Mouse (Mus musculus): Measurements from ENCODE around the gene Pold1. TPM values are rescaled to one million over a fixed set of nuclear protein-coding genes. Genes with fewer than 3 reads are reported as not detected.

The Pold1 gene
- total RNA-seq, 2 experiments from 2014 or later: 12.5 to 12.8 TPM

DNA sequence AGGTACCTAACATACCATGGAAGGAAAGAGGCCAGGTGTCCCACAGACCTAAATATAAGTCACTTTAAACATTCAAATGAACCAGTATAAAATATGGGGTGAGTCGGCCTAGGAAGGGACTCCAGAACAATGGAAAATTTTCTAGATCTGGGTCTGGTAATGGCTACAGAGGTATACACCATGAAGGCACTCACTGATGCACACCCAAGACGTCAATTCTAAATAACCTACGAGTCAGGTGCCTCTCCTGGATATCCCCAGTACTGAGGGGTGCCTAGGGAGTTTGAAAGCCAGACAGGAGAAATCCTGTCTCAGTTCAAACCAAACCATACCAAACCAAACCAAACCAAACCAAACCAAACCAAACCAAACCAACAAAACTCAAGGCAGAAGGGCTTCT, 18.1 kb downstream of the Pold1 start:
- no peak for DNase-seq (ENCODE audit: low spot score)
- intact Hi-C loops (cut with DNase I): no loop called here

DNA sequence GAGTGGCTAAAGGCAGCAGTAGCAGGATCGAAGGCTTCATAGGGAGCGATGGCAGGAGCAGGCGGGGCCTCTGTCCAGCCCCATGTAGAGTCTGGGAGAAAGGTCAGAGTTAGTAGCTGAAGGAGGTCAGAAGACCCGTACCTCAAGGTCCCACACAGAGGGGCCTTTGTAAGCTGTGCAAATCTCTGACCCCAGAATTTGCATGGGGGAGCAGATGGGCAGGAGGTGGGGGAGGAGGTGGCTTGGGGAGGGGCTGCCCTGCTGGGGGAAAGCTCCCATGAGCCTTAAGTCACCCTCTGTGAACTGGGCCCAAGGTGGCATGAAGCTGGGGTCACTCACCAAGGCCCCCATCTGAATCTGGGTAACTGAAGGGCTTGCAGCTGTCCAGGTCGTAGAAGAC, 19.1 kb downstream of the Pold1 start:
- DNase-seq (ENCODE audit: low spot score): no peak
- intact Hi-C loops (cut with DNase I): no loop called here

DNA sequence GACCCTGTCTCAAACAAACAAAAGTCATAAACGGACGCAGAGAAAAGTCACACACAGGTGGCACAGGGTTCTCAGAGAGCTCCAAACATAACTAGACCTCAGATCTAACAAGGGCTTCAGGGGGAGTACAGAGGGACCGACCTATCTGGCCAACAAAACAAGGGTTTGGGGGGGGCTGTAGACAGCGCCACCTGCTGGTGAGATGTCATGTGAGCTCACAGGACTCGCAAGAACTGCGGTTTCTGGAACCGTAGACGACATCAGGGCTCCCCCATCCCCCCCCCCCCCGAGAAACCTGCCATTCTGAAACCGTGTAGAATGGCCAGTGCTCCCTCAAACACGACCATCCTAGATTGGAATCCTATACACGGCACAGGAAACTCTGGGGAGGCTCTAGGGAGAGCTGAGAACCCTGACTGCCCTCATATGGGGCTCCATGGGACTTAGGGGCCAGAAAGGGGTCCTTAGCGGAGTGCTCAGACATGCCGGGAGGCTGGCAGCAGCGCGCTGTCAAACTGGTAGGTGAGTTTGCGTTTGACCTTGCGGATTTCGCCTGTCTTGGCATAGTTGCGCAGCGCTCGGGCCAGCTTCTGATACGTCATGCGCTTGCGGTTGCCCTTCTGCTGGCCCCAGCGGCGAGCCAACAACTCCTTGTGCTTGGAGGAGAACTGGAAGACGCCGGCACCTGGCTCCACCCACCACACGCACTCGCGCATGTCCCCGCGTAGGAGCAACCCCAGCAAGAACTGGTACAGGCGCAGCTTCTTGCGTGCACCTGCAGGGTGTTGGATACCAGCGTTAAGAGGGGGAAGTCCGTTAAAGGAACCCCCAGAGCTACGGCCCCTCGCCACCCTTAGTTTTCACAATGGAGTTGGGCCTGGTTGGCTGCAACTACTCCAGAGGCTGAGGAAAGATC, 20.9 kb downstream of the Pold1 start:
- intact Hi-C loops (cut with DNase I): no loop called here
- DNase-seq (ENCODE audit: low spot score): peak; percentile 44

DNA sequence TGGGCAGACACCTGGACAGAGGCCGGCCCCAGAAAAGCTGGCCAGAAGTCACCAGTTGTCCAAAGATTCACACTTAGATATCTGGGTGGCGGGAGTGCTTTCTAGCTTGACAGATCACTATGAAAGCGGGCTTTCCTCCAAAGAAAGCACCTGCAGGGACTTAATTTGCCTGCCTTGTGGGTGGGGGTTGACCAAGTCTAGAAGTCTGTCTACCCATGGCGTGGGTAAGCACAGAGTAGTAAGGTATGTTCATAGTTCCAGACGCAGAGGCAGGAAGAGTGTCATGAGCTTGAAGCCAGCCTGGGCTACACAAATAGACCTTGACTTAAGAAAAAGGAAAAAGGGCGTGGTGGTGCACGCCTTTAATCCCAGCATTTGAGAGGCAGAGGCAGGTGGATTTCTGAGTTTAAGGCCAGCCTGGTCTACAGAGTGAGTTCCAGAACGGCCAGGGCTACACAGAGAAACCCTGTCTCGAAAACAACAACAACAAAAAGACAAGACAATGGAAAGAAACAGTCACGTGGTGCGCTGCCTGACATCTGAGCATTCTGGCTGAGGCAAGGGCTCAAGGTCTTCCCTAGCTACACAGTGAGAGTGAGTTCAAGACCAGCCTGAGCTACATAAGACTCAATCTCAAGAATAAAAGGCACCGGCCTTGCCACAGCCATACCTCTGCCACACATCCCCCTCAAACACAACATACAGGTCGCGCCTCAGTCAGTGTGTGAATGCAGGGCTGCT, 22.1 kb downstream of the Pold1 start:
- no peak for DNase-seq (ENCODE audit: low spot score)
- intact Hi-C loops (cut with DNase I): no loop called here

DNA sequence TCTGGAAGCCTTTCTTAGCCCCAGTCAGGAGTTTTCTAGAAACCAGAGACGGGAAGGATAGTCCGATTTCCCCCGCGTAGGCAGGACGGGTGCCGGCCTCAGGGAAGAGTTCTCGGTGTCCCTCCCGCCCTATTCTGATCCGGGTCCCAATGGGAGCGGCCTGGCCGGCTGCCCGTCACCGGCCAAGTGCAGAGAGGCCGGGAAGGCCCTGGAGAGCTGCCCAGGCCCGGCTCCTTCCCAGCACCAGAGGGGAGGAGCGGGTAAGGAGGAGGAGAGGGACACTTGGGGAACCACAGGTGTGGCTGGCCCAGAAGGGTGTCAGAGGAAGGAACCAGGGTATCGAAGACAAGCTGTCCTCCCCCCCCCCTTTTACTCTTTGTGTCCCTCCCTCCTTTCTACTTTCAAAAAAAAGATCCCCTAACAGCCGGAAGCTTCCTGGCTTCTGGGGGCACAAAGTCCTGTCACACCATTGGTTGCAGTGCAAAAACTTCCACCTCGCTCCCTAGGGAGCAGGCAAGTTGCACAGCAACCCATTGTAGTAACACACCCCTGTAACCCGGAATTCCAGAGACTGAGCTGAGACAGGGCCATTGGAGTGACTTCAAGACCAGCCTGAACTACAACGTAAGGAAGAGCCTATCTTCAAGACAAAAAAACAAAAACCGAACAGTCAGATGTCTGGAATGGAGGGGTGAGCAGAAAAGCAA, 23.4 kb downstream of the Pold1 start:
- peak; percentile 79 for DNase-seq (ENCODE audit: low spot score)
- intact Hi-C loops (cut with DNase I): loop anchor here (2.0 kb wide), 1 partner anchor 28 kb away; the partner anchor contains the start of gene Nr1h2

DNA sequence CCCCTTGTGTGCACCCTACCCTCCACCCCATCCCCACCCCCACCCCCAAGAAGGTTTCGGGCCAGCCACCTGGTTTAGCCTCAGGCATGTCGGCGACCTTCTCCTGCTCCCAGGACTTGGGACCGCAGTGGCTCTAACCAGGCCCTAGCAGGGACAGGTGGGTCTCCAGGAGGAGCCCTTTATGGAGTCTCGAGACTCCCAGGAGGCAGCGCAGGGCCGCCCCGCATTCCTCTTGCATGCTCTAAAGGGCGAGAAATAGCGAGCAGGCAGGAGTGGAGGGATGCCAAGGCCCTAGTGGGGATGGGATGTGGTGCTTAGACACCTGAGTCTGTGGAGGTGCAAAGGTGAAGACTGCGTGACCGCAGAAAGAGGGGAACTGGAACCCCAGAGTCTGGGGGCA, 24.1 kb downstream of the Pold1 start, which contains the start of gene Mybpc2:
Gene Mybpc2, minus strand, starts transcription at position 155 of the 400 bp plus-strand sequence.
- no peak for DNase-seq (ENCODE audit: low spot score)
- intact Hi-C loops (cut with DNase I): loop anchor here (2.0 kb wide), 1 partner anchor 28 kb away; the partner anchor contains the start of gene Nr1h2

DNA sequence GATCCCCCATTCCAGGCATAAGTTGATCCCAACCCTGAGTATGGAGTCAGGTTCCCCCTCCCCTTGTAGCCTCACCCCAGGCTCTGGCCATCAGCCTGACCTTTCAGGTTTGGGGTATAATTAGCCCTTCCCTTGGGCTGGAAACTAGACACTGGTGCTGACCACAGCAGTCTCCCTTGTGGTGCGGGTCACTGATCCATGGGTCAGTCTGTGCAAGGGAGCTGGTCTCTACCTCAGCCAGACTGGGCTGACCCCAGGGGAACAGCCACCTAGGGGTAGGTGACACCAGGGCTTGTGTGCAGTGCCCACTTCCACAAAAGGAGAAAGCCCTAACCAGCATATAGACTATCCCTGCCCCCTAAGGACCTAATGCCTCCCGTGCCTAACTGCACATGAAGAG, 25.6 kb downstream of the Pold1 start:
- DNase-seq (ENCODE audit: low spot score): no peak
- intact Hi-C loops (cut with DNase I): loop anchor here (2.0 kb wide), 1 partner anchor 24 kb away; no protein-coding TSS in a partner anchor

DNA sequence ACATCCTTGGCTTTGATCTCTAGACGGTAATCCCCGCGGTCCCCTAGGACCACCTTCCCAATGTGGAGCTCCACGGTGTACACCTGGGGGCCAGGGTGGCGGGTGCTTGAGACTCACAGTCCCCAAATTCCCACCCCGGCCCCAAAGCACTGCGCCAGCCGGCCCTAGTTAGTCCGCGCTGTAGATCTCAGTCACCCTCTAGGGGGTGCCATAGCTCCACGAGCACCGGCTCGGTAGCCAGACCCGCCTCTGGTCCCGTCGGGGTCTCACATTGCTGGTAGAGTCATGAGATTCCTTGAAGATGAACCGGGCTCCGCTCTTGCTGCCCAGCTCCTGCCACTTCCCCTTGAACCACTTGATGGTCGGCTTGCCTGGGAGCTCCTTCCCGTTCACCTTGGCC, 26.9 kb downstream of the Pold1 start:
- intact Hi-C loops (cut with DNase I): loop anchor here (1.0 to 2.0 kb wide), 2 partner anchors 23 to 39 kb away; no protein-coding TSS in a partner anchor
- no peak for DNase-seq (ENCODE audit: low spot score)

DNA sequence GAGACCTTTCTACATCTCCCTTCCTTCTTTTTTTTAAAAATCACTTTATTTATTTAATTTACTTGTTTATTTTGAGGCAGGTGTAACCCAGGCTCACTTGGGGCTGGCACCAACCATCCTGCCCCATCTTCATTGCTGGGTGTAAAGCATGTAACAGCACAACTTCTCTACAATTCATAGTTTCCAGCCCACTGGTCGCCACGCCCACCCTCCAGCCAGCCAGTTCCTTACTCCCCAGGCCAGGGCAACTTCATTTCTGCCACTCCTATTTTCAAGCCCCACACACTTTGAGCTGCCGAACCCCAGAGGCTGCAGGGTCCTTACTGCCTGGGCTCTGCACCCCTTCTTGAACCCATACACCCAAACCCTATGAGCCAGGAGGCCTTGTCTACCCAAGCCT, 27.7 kb downstream of the Pold1 start:
- intact Hi-C loops (cut with DNase I): loop anchor here (1.0 kb wide), 1 partner anchor 39 kb away; no protein-coding TSS in a partner anchor
- no peak for DNase-seq (ENCODE audit: low spot score)

DNA sequence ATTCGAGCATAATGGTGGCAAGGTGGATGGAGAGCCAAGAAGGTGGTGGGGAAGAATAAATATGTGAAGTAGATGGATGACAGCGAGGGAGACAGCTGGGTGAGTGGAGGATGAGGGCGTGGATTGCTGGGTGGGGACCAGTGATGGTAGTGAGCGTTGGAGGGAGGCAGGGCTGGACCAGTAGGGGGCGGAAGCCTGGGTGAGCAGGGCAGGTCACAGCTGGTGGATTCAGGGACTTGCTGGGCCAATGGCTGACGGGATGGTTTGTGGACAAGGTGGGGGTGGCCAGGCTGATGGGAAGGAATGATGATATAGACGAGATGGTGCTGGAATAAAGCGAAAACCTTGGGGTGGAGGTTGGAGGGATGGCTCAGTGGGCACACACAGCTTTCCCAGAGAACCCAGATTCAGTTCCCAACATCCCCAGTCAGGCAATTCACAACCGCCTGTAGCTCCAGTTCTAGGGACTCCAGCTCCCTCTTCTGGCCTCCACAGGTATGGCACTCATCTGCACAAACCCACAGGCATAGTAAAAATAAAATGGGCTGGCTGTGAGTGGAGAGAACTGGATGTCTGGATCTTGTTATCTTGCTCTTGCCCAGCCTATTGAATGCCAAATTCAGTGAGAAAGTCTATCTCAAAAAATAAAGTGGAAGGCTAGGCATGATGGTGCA, 29.3 kb downstream of the Pold1 start:
- intact Hi-C loops (cut with DNase I): no loop called here
- DNase-seq (ENCODE audit: low spot score): no peak

DNA sequence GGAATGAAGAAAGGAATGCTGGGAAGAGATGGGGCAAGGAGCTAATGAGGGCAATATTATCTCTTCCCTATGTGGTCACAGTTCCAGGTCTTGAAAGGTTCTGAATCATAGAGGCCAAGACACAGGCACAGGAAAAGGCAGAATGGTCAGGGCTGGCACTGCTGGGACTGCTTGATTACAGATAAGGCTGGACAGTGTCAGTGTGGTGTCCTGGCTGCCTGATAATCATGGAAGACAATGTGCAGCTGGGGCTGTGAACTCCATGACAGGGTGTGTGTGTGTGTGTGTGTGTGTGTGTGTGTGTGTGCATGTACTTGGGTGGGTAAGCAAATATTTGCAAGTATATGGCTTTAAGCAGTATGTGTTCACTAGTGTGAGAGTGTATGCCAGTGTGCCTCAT, 41.2 kb downstream of the Pold1 start:
- DNase-seq (ENCODE audit: low spot score): no peak
- intact Hi-C loops (cut with DNase I): no loop called here

DNA sequence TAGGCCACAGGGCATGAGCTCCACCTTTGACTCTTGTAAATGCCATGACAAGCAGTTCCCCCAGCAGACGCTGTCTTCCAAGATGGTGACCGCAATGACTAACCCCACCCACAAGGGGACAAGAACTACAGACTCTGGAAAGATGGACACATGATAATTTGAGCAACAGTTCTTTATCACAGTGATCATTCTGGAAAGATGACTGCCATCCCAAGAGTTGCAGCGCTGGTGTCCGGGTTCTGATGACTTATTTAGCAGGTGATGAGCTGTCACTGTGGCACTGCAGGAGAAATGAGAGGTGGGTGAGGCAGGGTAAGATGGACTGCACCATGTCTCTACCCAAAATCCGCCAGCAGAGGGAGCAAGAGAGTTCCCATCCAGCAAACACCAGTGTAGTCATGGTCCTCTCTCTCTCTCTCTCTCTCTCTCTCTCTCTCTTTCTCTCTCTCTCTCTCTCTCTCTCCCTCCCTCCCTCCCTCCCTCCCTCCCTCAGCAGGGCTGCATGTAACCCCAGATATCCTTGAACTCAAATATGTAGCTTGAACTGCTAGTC, 47.0 kb downstream of the Pold1 start:
- intact Hi-C loops (cut with DNase I): loop anchor here (1.0 to 2.0 kb wide), 2 partner anchors 49 to 59 kb away; no protein-coding TSS in a partner anchor
- no peak for DNase-seq (ENCODE audit: low spot score)

DNA sequence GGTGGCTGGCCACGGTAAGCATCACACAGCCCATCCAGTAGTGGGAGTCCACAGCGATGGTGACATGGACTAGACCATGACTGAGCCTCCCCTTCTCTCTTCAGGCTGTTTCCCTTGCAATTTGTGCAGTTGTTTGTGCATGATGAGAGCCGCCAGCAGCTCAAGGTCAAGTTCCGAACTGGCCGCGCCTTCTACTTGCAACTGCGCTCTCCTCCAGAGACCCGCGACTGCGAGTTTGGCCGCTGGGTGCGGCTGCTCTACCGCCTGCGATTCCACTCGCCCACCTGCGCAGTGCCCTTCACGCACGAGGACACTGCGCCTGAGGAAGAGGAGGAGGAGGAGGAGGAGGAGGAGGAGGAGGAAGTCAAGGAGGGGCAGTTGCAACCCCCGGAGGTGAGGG, 48.6 kb downstream of the Pold1 start:
- no peak for DNase-seq (ENCODE audit: low spot score)
- intact Hi-C loops (cut with DNase I): loop anchor here (2.0 kb wide), 1 partner anchor 51 kb away; no protein-coding TSS in a partner anchor

DNA sequence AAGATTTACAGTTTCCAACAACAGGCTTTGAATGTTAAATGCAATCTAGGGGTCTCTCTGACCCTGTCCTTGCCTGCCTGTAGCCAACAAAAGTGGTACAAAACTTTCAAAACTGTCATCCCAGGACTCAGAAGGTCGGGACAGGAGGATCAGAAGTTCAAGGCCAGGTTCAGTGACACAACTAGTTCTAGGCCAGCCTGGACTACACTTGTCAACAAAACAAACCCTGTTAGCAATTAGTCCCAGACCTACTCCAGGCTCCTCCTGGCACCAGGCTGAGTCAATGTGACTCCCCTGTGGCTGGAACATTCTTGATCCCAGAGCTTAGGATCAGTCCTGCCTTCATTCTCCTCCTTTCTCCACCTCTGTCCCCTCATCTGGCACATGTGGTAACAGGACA, 49.7 kb downstream of the Pold1 start:
- DNase-seq (ENCODE audit: low spot score): no peak
- intact Hi-C loops (cut with DNase I): loop anchor here (2.0 kb wide), 1 partner anchor 24 kb away; no protein-coding TSS in a partner anchor

DNA sequence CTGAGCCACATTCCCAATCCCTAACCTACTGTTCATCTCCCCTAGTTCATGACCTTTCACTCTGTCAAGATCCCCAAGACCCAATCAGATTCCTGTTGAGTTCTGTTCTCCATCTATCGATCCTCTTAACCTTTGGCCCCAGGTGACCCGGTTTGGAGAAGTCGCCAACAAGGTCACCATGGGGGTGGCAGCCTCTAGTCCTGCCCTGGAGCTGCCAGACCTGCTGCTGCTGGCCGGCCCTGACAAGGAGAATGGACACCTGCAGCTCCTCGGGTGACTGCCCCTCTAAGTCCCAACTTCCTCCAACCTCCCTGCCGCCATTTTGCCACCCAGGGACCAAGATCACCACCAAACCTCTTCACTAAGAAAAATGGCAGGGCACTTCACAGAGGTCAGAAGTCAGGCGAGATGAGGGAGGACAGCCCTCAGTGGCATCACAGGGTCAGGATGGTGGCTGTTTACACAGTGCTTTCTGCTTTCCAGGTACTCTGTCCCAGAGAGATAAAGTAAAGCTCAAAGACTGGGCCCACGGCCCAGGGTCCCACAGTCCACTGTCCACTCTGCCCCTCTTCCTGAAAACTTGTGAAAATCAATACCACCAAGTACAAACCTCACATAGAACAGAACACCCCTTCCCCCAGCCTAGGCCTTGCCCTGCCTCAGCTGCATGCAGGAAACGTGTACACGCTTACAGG, 51.1 kb downstream of the Pold1 start:
- DNase-seq (ENCODE audit: low spot score): no peak
- intact Hi-C loops (cut with DNase I): loop anchor here (2.0 kb wide), 1 partner anchor 25 kb away; no protein-coding TSS in a partner anchor

DNA sequence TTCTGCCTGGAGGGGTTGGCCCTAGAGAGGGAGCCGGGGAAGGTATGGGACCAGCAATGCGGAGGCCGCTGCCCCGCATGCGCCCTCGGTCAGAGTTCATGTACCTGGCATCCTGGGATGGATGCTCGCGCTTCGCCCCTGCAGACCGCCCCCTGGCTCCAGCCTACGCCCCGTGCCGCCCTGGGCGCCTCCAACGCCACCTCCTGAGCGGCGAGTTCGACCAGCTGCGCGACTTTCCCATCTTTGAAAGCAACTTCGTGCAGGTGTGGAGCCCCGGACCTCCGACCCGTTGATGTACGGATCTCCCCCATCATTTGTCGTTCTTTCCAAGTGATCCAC, 51.9 kb downstream of the Pold1 start:
- intact Hi-C loops (cut with DNase I): no loop called here
- DNase-seq (ENCODE audit: low spot score): no peak

DNA sequence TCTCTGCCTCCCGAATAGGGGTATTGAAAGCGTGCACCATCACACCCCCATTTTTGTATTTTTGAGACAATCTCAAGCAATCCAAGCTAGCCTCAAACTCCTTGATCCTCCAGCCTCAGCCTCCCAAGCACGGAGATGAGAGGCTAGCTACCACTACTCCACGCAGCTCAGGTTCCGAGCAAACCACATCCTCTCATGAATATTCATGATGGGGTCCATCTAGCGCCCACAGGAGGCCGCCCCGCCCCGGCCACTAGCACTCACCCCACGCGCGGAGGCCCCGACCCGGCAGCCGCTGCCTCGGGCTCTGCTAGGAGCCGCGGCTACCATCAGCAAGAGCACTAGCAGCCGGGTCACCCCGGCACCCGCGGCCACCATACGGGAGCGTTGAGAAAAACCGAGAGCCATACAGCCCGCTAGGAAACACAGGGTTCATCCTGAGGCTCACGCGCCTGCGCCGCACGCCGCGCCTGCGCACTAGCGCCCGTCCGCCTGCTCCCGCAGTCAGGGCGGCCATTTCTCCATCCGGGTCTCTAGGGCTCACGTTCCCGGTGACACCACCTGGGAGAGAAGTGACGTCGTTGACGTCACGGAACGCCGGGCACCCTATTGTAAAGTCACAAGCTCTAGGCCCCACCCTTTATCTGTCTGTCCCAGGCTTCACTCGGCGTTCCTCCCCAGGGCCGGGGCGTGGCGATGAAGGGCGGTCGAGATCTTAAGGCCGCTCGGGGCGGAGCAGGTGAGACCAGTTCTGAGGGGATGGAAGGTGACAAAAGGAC, 52.5 kb downstream of the Pold1 start, which contains the start of the genes Emc10 and Fam71e1:
Gene Emc10, minus strand, starts transcription at position 538 of the 779 bp plus-strand sequence.
Gene Fam71e1, plus strand, starts transcription at position 590 of the 779 bp plus-strand sequence.
- peak; percentile 92 for DNase-seq (ENCODE audit: low spot score)
- intact Hi-C loops (cut with DNase I): loop anchor here (2.0 kb wide), 1 partner anchor 27 kb away; no protein-coding TSS in a partner anchor

Data from heart, postnatal 25 days (tissue).